Mouse (Mus musculus) limb, embryonic 14.5 days (tissue): ENCODE data around the gene Rexo4. TPM values are rescaled to one million over a fixed set of nuclear protein-coding genes. Genes with fewer than 3 reads are reported as not detected.

ENCODE experiments used
- ATAC-seq: fragments of 200-750 bp; cut with Nextera tagmentation; 2 replicates; pipeline ENCODE4 v1.8.0; 2017; ENCODE audit warnings: low read depth, moderate number of reproducible peaks, moderate TSS enrichment; ENCODE audit not compliant: low FRiP score
- DNase-seq: peaks from one replicate; pipeline ENCODE4 v3.0.0-alpha.2; 2015; ENCODE audit warnings: low spot score
- H3K27ac ChIP-seq: fragments of 300-500 bp; sonication (generic); replicated peaks from 2 replicates; pipeline ENCODE4 v1.5.1; 2014; ENCODE audit warnings: low read depth, mild to moderate bottlenecking, low read length, moderate library complexity, mixed read lengths
- H3K27me3 ChIP-seq: fragments of 300-500 bp; sonication (generic); 2 replicates; pipeline ENCODE4 v1.6.1; 2014; ENCODE audit warnings: low read length, mixed read lengths; ENCODE audit not compliant: control insufficient read depth, insufficient read depth
- H3K36me3 ChIP-seq: fragments of 300-500 bp; sonication (generic); 2 replicates; pipeline ENCODE4 v1.6.1; 2014; ENCODE audit warnings: mild to moderate bottlenecking, low read length, moderate library complexity, mixed read lengths; ENCODE audit not compliant: control insufficient read depth, insufficient read depth
- H3K4me1 ChIP-seq: fragments of 300-500 bp; sonication (generic); 2 replicates; pipeline ENCODE4 v1.6.1; 2014; ENCODE audit warnings: antibody characterized with exemption, low read length, mixed read lengths; ENCODE audit not compliant: control insufficient read depth, insufficient read depth
- H3K4me2 ChIP-seq: fragments of 300-500 bp; sonication (generic); replicated peaks from 2 replicates; pipeline ENCODE4 v1.6.1; 2014; ENCODE audit warnings: low read depth, mild to moderate bottlenecking, low read length, moderate library complexity; ENCODE audit not compliant: severe bottlenecking
- H3K4me3 ChIP-seq: fragments of 300-500 bp; sonication (generic); replicated peaks from 2 replicates; pipeline ENCODE4 v1.5.1; 2014; ENCODE audit warnings: low read length
- H3K9ac ChIP-seq: fragments of 300-500 bp; sonication (generic); 2 replicates; pipeline ENCODE4 v1.6.1; 2014; ENCODE audit warnings: mild to moderate bottlenecking, low read depth, low read length, moderate library complexity; ENCODE audit not compliant: severe bottlenecking
- H3K9me3 ChIP-seq: fragments of 300-500 bp; sonication (generic); 2 replicates; pipeline ENCODE4 v1.6.1; 2016; ENCODE audit warnings: low read length; ENCODE audit not compliant: control insufficient read depth
- POLR2A ChIP-seq: fragments of 200-500 bp; IDR thresholded peaks from 2 replicates; pipeline ENCODE4 v1.8.0; 2012; ENCODE audit warnings: inconsistent platforms, mild to moderate bottlenecking, moderate library complexity, borderline replicate concordance; ENCODE audit not compliant: insufficient read depth, insufficient read length; ENCODE audit errors: extremely low read depth
- WGBS: fragments of 180-500 bp; shearing (Covaris S2); extraction: QIAGEN DNeasy Blood & Tissue Kit; methylation state at CpG from one replicate; pipeline ENCODE4 v1.1.7; 2014; 5-methylcytosine and 5-hydroxymethylcytosine counted together
- polyA plus RNA-seq, 2 experiments: library from polyadenylated mRNA; depleted of rRNA in 1 of 2; stranded (reverse) in 1 of 2; unstranded in 1 of 2; fragments of >200 nt; fragmentation: Nextera tagmentation in 1 of 2; extraction: Ambion mirVana in 1 of 2; gene quantifications; 2 replicates each; pipeline versions ENCODE4 v1.2.1 to v1.2.3; 2012 to 2014

Gene Rexo4
- polyA plus RNA-seq, 2 experiments: 46.1 to 64.3 TPM

GRCm38 (mm10) chr2:26997498-26997897 lies 33.3 kb upstream of the Rexo4 start:
- Histone ChIP-seq H3K9ac (no peak overlapping the region), H3K4me1 (no peaks in the 10 kb centered on the region), H3K4me3 (no peak overlapping the region), H3K9me3 (no peaks in the 10 kb centered on the region), H3K4me2 (no peak overlapping the region), H3K27me3 (no peaks in the 10 kb centered on the region), H3K36me3 (no peaks in the 10 kb centered on the region), H3K27ac (no peak overlapping the region)
- ATAC-seq (no peak), DNase-seq (no peak)
- no peak for TF ChIP-seq POLR2A
- 71% methylated on average over 1 of the region's 1 CpGs for WGBS

- ATAC-seq: no peak
- TF ChIP-seq POLR2A: no peak
- H3K27me3 ChIP-seq: no peaks in the 10 kb centered on the region
Observed at GRCm38 (mm10) chr2:26993936-26994335, 29.8 kb upstream of the Rexo4 start.

GRCm38 (mm10) chr2:26984640-26985039 lies 20.5 kb upstream of the Rexo4 start:
- WGBS: 84% methylated on average over 5 of the region's 5 CpGs
- no peak overlapping the region for H3K4me3 ChIP-seq
- H3K9ac ChIP-seq: no peak overlapping the region
- ATAC-seq: no peak
- H3K36me3 ChIP-seq: no peaks in the 10 kb centered on the region
- no peak overlapping the region for H3K4me2 ChIP-seq
- H3K27ac ChIP-seq: no peak overlapping the region
- H3K27me3 ChIP-seq: no peaks in the 10 kb centered on the region
- no peaks in the 10 kb centered on the region for H3K9me3 ChIP-seq
- H3K4me1 ChIP-seq: no peaks in the 10 kb centered on the region
- no peak for TF ChIP-seq POLR2A
- no peak for DNase-seq

More at GRCm38 (mm10) chr2:26993936-26994335, 29.8 kb upstream of the Rexo4 start:
- Histone ChIP-seq H3K9me3 (no peaks in the 10 kb centered on the region), H3K9ac (no peak overlapping the region), H3K4me1 (no peaks in the 10 kb centered on the region), H3K36me3 (no peaks in the 10 kb centered on the region), H3K27ac (no peak overlapping the region), H3K4me3 (no peak overlapping the region), H3K4me2 (no peak overlapping the region)
- no peak for DNase-seq
- 72% methylated on average over 3 of the region's 3 CpGs for WGBS

GRCm38 (mm10) chr2:26984179-26984578 lies 20.0 kb upstream of the Rexo4 start:
- DNase-seq (no peak), ATAC-seq (no peak)
- no peaks in the 10 kb centered on the region for H3K27me3 ChIP-seq
- 76% methylated on average over 2 of the region's 2 CpGs for WGBS
- no peak for TF ChIP-seq POLR2A
- no peaks in the 10 kb centered on the region for H3K4me1 ChIP-seq
- H3K9me3 ChIP-seq: no peaks in the 10 kb centered on the region
- H3K27ac ChIP-seq: no peak overlapping the region
- no peak overlapping the region for H3K4me2 ChIP-seq
- H3K36me3 ChIP-seq: no peaks in the 10 kb centered on the region
- H3K4me3 ChIP-seq: no peak overlapping the region
- no peak overlapping the region for H3K9ac ChIP-seq

- no peak for DNase-seq
- no peak overlapping the region for H3K9ac ChIP-seq
- no peaks in the 10 kb centered on the region for H3K27me3 ChIP-seq
- no peaks in the 10 kb centered on the region for H3K36me3 ChIP-seq
- no peaks in the 10 kb centered on the region for H3K9me3 ChIP-seq
- 76% methylated on average over 1 of the region's 1 CpGs for WGBS
- TF ChIP-seq POLR2A: no peak
- H3K27ac ChIP-seq: no peak overlapping the region
- no peak overlapping the region for H3K4me2 ChIP-seq
- no peak overlapping the region for H3K4me3 ChIP-seq
- ATAC-seq: no peak
- no peaks in the 10 kb centered on the region for H3K4me1 ChIP-seq
Observed at GRCm38 (mm10) chr2:26980361-26980760, 16.2 kb upstream of the Rexo4 start.

- H3K27ac ChIP-seq: no peak overlapping the region
- H3K9me3 ChIP-seq: no peaks in the 10 kb centered on the region
- no peak for TF ChIP-seq POLR2A
- H3K4me2 ChIP-seq: no peak overlapping the region
- 23% methylated on average over 4 of the region's 4 CpGs for WGBS
- no peak overlapping the region for H3K4me3 ChIP-seq
- H3K4me1 ChIP-seq: no peaks in the 10 kb centered on the region
- H3K9ac ChIP-seq: no peak overlapping the region
- H3K36me3 ChIP-seq: no peaks in the 10 kb centered on the region
- ATAC-seq: no peak
- DNase-seq: no peak
- no peaks in the 10 kb centered on the region for H3K27me3 ChIP-seq
Observed at GRCm38 (mm10) chr2:26973960-26974359, 9.8 kb upstream of the Rexo4 start.
